Mouse (Mus musculus) hindbrain, embryonic 16.5 days (tissue): ENCODE data around the gene Slc25a31. TPM values are rescaled to one million over a fixed set of nuclear protein-coding genes. Genes with fewer than 3 reads are reported as not detected.

Experiments used
- ATAC-seq: fragments of 200-750 bp; cut with Nextera tagmentation; 2 replicates; pipeline ENCODE4 v1.8.0; 2017; ENCODE audit warnings: moderate TSS enrichment, moderate library complexity
- H3K27ac ChIP-seq: fragments of 300-500 bp; sonication (generic); 2 replicates; pipeline ENCODE4 v1.5.1; 2014; ENCODE audit warnings: low read depth, mild to moderate bottlenecking, control low read depth, low read length, moderate library complexity
- H3K27me3 ChIP-seq: fragments of 300-500 bp; sonication (generic); replicated peaks from 2 replicates; pipeline ENCODE4 v1.6.1; 2014; ENCODE audit warnings: low read length; ENCODE audit not compliant: control insufficient read depth, insufficient read depth
- H3K36me3 ChIP-seq: fragments of 300-500 bp; sonication (generic); 2 replicates; pipeline ENCODE4 v1.6.1; 2014; ENCODE audit warnings: mild to moderate bottlenecking, low read length, moderate library complexity, mixed read lengths; ENCODE audit not compliant: control insufficient read depth, insufficient read depth
- H3K4me1 ChIP-seq: fragments of 300-500 bp; sonication (generic); 2 replicates; pipeline ENCODE4 v1.6.1; 2014; ENCODE audit warnings: low read depth, low read length; ENCODE audit not compliant: control insufficient read depth, insufficient read depth
- H3K4me2 ChIP-seq: fragments of 300-500 bp; sonication (generic); 2 replicates; pipeline ENCODE4 v1.6.1; 2014; ENCODE audit warnings: mild to moderate bottlenecking, low read length, control low read depth, moderate library complexity
- H3K4me3 ChIP-seq: fragments of 300-500 bp; sonication (generic); 2 replicates; pipeline ENCODE4 v1.5.1; 2014; ENCODE audit warnings: mild to moderate bottlenecking, low read length, control low read depth, moderate library complexity
- H3K9ac ChIP-seq: fragments of 300-500 bp; sonication (generic); 2 replicates; pipeline ENCODE4 v1.6.1; 2014; ENCODE audit warnings: low read depth, mild to moderate bottlenecking, control low read depth, low read length, moderate library complexity
- H3K9me3 ChIP-seq: fragments of 300-500 bp; sonication (generic); 2 replicates; pipeline ENCODE4 v1.6.1; 2014; ENCODE audit warnings: mild to moderate bottlenecking, low read length, moderate library complexity; ENCODE audit not compliant: control insufficient read depth
- WGBS: fragments of 180-500 bp; shearing (Covaris S2); extraction: QIAGEN DNeasy Blood & Tissue Kit; methylation state at CpG from one replicate; pipeline ENCODE4 v1.1.7; 2014; 5-methylcytosine and 5-hydroxymethylcytosine counted together
- polyA plus RNA-seq: library from polyadenylated mRNA; unstranded; fragments of >200 nt; fragmentation: Nextera tagmentation; extraction: Ambion mirVana; gene quantifications from 2 replicates; pipeline ENCODE4 v1.2.1, GENCODE M21; 2015

The Slc25a31 gene
- polyA plus RNA-seq, result 0.30 and 0.36 TPM in 2 replicates

- ATAC-seq, result no peak
- WGBS, result 92% methylated on average over 30 of the region's 30 CpGs
Measured at GRCm38 (mm10) chr3:40708655-40709054, at the start of gene Slc25a31. TSS of gene Slc25a31 (plus strand) at chr3:40708855.

GRCm38 (mm10) chr3:40660231-40660630 is 48.4 kb upstream of the Slc25a31 start:
- Histone ChIP-seq H3K27ac (no peak overlapping the region), H3K36me3 (0 out of 2 replicates have a peak, but pooled peaks cover 4% of the 10 kb centered on the region), H3K9me3 (no peaks in the 10 kb centered on the region), H3K4me2 (no peak overlapping the region), H3K9ac (no peak overlapping the region), H3K4me1 (no peaks in the 10 kb centered on the region), H3K27me3 (no peaks in the 10 kb centered on the region), H3K4me3 (no peak overlapping the region)
- no peak for ATAC-seq
- WGBS, result 93% methylated on average over 2 of the region's 2 CpGs

More at GRCm38 (mm10) chr3:40708655-40709054, at the start of gene Slc25a31:
- no peak within 1 kb of the TSS for H3K27ac ChIP-seq
- H3K27me3 ChIP-seq, result no peaks in the 10 kb centered on the region
- no peak within 1 kb of the TSS for H3K4me2 ChIP-seq
- H3K9me3 ChIP-seq, result peaks cover 2% of the 10 kb centered on the region; the same call in 1 of the 2 replicates
- H3K4me1 ChIP-seq, result no peaks in the 10 kb centered on the region
- H3K4me3 ChIP-seq, result no peak within 1 kb of the TSS
- no peak within 1 kb of the TSS for H3K9ac ChIP-seq
- H3K36me3 ChIP-seq, result no peaks in the 10 kb centered on the region

GRCm38 (mm10) chr3:40666109-40666508 is 42.5 kb upstream of the Slc25a31 start:
- no peak overlapping the region for H3K4me3 ChIP-seq
- no peaks in the 10 kb centered on the region for H3K9me3 ChIP-seq
- 69% methylated on average over 4 of the region's 4 CpGs for WGBS
- H3K4me2 ChIP-seq, result no peak overlapping the region
- H3K27ac ChIP-seq, result no peak overlapping the region
- no peaks in the 10 kb centered on the region for H3K4me1 ChIP-seq
- ATAC-seq, result no peak
- H3K27me3 ChIP-seq, result no peaks in the 10 kb centered on the region
- H3K9ac ChIP-seq, result no peak overlapping the region
- H3K36me3 ChIP-seq, result 0 out of 2 replicates have a peak, but pooled peaks cover 4% of the 10 kb centered on the region

GRCm38 (mm10) chr3:40666861-40667719 is 41.6 kb upstream of the Slc25a31 start:
- Histone ChIP-seq H3K27ac (no peak overlapping the region), H3K36me3 (0 out of 2 replicates have a peak, but pooled peaks cover 4% of the 10 kb centered on the region), H3K4me1 (no peaks in the 10 kb centered on the region), H3K4me2 (no peak overlapping the region), H3K9me3 (no peaks in the 10 kb centered on the region), H3K4me3 (no peak overlapping the region), H3K9ac (no peak overlapping the region), H3K27me3 (no peaks in the 10 kb centered on the region)
- 59% methylated on average over 8 of the region's 8 CpGs for WGBS
- ATAC-seq, result no peak

- H3K27me3 ChIP-seq, result no peaks in the 10 kb centered on the region
- ATAC-seq, result no peak
- H3K9me3 ChIP-seq, result no peaks in the 10 kb centered on the region
- 0 out of 2 replicates have a peak, but pooled peaks cover 4% of the 10 kb centered on the region for H3K36me3 ChIP-seq
- H3K4me3 ChIP-seq, result no peak overlapping the region
- 78% methylated on average over 6 of the region's 6 CpGs for WGBS
- H3K27ac ChIP-seq, result no peak overlapping the region
- H3K9ac ChIP-seq, result no peak overlapping the region
- no peaks in the 10 kb centered on the region for H3K4me1 ChIP-seq
- no peak overlapping the region for H3K4me2 ChIP-seq
Measured at GRCm38 (mm10) chr3:40668889-40669288, 39.8 kb upstream of the Slc25a31 start.

GRCm38 (mm10) chr3:40669395-40669794 is 39.3 kb upstream of the Slc25a31 start:
- 90% methylated on average over 3 of the region's 3 CpGs for WGBS

GRCm38 (mm10) chr3:40673515-40673914 is 35.1 kb upstream of the Slc25a31 start:
- no peak overlapping the region for H3K27ac ChIP-seq
- no peaks in the 10 kb centered on the region for H3K9me3 ChIP-seq
- WGBS, result 62% methylated on average over 1 of the region's 1 CpGs
- no peak for ATAC-seq
- H3K4me2 ChIP-seq, result no peak overlapping the region
- H3K4me3 ChIP-seq, result no peak overlapping the region
- no peaks in the 10 kb centered on the region for H3K4me1 ChIP-seq
- H3K9ac ChIP-seq, result no peak overlapping the region
- 0 out of 2 replicates have a peak, but pooled peaks cover 2% of the 10 kb centered on the region for H3K36me3 ChIP-seq
- H3K27me3 ChIP-seq, result no peaks in the 10 kb centered on the region

More at GRCm38 (mm10) chr3:40669395-40669794, 39.3 kb upstream of the Slc25a31 start:
- H3K27ac ChIP-seq, result no peak overlapping the region
- H3K36me3 ChIP-seq, result 0 out of 2 replicates have a peak, but pooled peaks cover 3% of the 10 kb centered on the region
- H3K4me2 ChIP-seq, result no peak overlapping the region
- H3K9ac ChIP-seq, result no peak overlapping the region
- H3K4me1 ChIP-seq, result no peaks in the 10 kb centered on the region
- ATAC-seq, result no peak
- no peaks in the 10 kb centered on the region for H3K9me3 ChIP-seq
- no peak overlapping the region for H3K4me3 ChIP-seq
- no peaks in the 10 kb centered on the region for H3K27me3 ChIP-seq

- H3K9ac ChIP-seq, result no peak overlapping the region
- H3K27ac ChIP-seq, result no peak overlapping the region
- H3K4me1 ChIP-seq, result no peaks in the 10 kb centered on the region
- H3K4me2 ChIP-seq, result no peak overlapping the region
- ATAC-seq, result no peak
- H3K9me3 ChIP-seq, result no peaks in the 10 kb centered on the region
- H3K36me3 ChIP-seq, result 0 out of 2 replicates have a peak, but pooled peaks cover 2% of the 10 kb centered on the region
- H3K4me3 ChIP-seq, result no peak overlapping the region
- 29% methylated on average over 8 of the region's 8 CpGs for WGBS
- H3K27me3 ChIP-seq, result no peaks in the 10 kb centered on the region
Measured at GRCm38 (mm10) chr3:40674873-40675405, 33.7 kb upstream of the Slc25a31 start.

- Histone ChIP-seq H3K4me3 (no peak overlapping the region), H3K9me3 (no peaks in the 10 kb centered on the region), H3K9ac (no peak overlapping the region), H3K36me3 (no peaks in the 10 kb centered on the region), H3K27ac (no peak overlapping the region), H3K4me1 (peaks cover 3% of the 10 kb centered on the region; the same call in 1 of the 2 replicates), H3K27me3 (no peaks in the 10 kb centered on the region), H3K4me2 (no peak overlapping the region)
- 54% methylated on average over 1 of the region's 1 CpGs for WGBS
- no peak for ATAC-seq
Measured at GRCm38 (mm10) chr3:40678856-40679255, 29.8 kb upstream of the Slc25a31 start.
